Mouse (Mus musculus) heart, postnatal 36 days (tissue): ENCODE measurements at regions not wholly inside any gene's neighbourhood (a gene's known extent, or its start where the extent isn't known, plus 50 kb on each side); places are given as distances from the start of the nearest gene placed in this dataset.

Experiments used
- DNase-seq, 2 experiments: peaks; one replicate each; pipeline ENCODE4 v3.0.0; 2021 to 2022
- intact Hi-C: fragments of 180-260 bp; cut with DNase I; formaldehyde crosslinking; loops from one replicate; pipeline ENCODE4 v1.15.1; 2025

- DNase-seq, result no peak
- intact Hi-C loops, result no loop called here
These were observed 250.6 kb upstream of the Gli3 start for GRCm38 (mm10) chr13:15212353-15212850.

- intact Hi-C loops, result no loop called here
- DNase-seq, result no peak
These were observed 241.7 kb upstream of the Gli3 start for GRCm38 (mm10) chr13:15221322-15221721.

DNA sequence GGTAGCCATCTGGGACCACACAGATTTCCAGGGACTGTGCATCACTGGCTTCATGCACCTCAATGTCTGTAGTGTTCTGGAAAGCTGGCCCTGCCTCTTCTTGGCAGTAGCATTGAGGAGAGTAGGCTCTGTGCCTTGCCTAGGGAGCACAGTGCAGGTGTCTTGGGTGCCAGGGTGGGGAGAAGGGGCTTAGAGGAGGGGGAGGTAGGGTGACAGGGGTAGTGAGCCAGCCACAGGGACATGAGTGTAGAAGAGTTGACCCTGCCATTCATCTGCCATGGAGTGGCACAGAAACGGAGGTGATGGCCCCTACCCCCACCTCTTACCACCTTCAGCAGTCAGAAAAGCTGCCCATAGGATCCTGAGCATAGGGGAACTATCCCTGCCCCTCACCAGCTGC, 235.4 kb upstream of the Gli3 start:
- intact Hi-C loops, result no loop called here
- DNase-seq, result no peak
